Mouse (Mus musculus): ENCODE results near the gene Ppara.

Ppara gene

DNA sequence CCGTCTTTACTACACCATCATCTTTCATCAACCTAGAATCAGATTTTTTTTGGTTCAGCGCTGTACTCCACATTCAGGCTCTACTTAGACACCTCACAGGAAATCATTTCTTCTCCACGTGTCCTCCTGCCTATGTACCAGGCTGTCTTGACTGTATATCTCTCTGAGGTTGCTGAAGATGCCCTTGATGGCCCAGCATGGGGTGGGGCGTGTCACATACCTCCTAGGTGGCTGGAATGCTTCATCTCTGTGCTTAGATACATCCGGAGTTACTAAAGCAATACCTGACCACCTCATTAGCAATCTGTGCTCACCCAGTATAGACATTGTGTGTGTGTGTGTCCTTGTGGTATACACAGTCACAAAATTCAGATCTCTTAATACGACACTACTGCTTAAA lies 60.7 kb downstream of the Ppara start:
- in situ Hi-C loops (cut with MboI, MseI), result no loop called here

DNA sequence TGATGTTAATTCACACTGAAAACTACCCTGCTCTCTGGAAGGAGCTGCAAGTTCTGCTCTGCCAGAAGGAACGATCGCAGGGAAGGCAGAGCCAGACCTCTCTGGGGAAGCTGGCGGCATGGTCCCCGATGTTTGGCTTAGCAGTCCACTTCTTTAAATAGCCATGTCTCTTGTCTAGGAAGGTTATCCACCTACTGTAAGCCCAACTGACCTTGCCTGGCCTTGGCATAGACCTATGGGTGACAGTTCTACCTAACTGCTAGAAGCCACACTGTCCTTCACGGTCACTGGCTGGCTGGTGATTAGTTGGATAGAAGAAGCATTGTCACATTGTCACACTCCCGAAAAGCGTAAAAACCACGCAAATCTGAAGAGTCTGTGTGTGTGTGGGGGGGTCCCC lies 63.9 kb downstream of the Ppara start:
- in situ Hi-C loops (cut with MboI, MseI), result no loop called here

DNA sequence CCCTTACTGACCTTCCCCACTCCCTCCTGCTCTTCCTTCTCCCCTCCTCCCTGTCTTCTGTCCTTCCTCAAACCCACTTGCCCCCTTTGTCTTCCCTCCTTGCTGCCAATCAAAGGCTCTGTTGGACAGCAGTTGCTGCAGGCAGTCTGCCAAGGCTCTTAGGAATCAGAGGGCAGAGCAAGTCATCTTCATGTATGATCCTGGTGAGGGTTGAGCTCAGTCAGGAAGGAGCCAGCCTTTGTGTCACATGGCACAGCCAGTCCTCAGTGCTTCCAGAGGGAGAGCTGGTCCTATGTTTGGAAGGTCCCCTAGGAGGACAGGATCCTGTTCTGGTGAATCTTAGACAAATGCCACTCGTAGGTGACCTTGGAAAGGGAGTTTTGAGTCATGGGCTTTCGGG lies 68.1 kb downstream of the Ppara start:
- in situ Hi-C loops (cut with MboI, MseI), result no loop called here

DNA sequence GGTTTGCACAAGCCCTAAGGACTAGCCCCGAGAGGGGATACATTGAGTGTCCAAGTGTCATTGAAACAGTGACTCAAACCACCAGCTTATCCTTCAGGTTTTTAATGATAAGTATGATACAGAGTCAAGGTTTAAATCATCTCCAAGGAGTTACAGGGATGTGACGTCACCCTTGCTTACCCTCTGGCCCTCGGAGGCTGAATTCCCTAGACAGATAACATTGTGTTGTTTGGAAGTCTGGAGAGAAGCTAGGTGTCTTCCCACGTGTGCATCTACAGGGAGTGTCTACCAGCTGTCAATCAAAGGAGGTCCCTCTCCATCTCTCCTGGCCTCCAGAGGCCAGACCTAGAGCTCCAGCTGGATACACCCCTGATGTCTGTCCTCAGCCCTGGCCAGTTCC lies 72.1 kb downstream of the Ppara start:
- in situ Hi-C loops (cut with MboI, MseI), result no loop called here

DNA sequence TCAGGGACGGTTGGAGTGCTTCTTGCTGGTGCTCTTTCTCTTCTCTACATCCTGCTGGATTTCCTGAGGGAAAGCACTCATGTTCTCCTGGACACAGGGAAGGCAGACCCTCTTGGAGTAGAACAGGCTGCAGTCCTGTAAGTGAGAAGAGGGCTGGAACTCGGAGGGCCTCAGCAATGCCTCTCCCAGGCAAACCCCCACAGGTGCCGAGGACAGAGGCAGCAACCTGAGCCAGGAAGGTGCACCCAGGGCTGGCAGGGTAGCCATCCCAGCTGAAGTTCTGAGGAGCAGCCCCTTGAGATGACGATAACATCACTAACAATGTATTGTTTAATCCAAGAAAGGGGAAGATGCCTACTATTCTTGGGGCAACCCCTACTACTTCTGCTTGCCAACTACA lies 72.6 kb downstream of the Ppara start:
- in situ Hi-C loops (cut with MboI, MseI), result no loop called here

DNA sequence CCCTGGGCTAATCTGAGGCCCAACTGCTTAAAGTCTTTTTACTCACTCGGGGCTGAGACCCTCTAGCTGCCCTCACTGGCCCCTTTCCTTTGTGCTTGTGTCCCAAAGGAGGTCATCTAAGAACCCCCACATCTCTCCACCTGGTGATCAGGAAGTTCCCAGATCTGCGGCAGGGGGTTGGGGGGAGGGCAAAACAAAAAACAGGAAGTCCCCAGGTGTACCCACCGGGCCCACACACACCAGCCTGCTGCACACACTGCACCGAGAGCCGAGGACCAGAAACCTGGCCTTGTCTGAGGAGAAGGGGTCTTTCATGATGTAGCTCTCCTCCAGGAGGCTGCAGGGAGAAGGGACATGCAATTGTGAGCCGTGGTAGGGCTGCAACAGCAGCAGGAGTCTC lies 73.2 kb downstream of the Ppara start:
- in situ Hi-C loops (cut with MboI, MseI), result no loop called here

DNA sequence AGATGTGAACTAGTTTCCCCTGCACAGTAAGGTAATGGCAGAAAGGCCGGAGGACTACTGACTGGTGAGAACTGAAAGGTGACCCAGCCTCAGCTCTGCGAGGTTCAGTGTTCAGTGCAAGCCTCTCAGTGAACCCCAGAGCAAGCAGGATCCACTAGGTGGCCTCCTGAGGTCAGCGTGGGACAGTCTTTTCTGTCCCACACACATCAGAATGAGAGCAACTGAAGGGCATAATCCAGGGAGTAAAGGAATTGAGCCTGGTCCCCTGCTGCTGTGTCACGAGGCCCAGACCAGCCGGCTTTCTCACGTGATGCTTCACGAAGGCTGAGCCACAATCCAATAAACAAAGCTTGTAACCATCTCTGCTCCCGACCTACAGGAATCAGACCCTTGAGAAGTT lies 73.7 kb downstream of the Ppara start:
- in situ Hi-C loops (cut with MboI, MseI), result no loop called here

DNA sequence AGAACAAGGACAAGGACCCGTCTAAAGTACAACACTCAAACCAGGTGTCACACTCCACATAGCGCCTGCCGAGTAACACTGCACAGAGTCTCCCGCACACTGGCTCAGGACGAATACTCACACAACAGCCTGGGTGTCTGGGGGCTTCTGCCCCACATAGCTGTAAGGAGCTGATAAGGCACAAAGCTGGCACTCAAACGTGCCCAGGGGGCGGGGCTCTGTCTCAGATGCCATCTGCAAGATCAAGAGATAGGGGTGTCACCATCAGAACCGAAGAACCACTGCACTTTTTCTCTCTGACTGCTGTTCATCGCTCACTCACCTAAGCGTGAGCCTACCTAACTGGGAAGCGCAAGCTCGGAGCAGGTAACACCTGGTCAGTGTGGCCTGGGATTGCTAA lies 74.3 kb downstream of the Ppara start:
- in situ Hi-C loops (cut with MboI, MseI), result no loop called here

DNA sequence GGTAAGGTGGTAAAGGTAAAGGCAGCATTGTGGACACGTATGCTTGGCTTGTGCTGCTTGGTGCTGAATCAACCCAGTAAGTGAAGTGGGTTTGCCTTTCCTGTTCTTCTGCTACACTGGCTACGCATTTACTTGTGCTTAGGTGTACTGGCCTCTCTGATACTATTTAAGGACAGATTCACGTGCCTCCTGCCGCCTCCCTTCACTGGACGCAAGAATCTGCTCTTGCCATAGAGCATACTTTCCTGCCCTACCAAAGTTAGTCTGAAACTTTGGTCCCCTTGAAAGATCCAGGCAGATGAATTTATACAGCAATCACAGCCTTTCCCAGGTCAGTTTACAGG lies 75.7 kb downstream of the Ppara start:
- in situ Hi-C loops (cut with MboI, MseI), result no loop called here

DNA sequence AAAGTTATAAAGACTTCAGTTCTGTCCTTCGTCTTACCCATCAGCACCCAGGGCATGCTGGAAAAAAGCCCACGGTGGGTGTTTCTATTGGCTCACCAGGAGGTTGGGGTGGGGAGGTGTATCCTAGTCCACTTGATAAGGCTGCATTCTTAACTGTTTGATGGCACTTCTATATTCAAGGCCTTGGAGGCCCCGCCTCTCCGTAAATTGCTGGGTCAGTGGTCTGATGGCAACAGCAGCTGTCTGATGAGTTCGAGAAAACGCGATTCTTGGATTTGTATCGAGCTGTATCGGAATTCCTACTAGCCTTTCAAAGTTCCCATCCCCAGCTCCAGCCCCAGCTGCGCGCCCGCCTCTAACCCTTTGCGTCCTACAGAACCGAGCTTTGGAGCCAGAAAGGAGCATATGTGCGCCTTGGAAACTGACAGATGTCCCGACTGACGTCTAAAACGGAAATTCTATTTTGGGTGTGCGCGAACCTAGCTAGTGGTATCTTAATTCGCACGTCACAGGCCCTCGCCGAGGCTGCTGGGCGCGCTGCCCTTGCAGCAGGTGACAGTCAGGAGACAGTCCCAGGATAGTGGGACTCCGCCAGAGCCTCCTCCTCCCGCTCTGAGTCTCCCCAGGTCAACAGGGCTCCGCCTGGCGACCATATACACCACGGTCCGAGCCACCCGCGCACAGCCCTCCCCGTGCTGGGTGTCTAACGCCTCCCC lies 76.2 kb downstream of the Ppara start:
- in situ Hi-C loops (cut with MboI, MseI), result no loop called here

DNA sequence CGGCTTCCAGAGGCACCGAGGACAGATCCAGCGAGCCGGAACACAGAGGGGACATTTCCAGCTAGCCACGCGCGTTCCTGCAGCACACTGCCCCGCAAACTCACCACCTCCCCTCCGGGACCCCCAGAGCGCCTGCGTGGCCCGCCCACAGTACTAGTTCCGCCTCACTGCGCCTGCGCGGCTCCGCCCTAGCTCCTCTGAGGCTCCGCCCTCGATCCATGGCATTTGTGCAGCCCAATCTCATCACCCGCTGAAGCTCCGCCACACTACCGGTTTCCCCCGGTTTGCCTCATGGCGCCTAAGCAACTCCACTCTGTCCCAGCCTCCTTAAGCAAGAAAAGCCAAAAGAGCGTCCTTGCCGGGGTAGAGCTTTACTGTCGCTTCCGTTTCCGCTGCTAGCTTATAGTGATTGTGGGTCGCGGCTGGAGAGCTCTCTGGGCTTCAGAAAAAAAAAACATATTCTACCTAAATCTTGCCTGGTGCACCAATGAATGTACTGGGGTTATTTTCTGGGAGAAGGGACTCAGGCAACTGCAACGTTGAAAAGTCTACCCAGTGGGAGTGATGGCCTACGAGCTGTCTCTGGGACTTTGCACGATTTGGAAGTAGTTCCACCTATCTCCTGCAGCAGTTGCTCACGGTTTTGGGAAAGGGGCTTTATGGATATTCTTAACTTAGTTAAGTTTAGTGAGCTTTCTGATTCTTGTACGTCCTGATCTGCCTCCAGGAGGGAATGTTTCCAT lies 76.9 kb downstream of the Ppara start, which contains the start of gene Cdpf1:
Gene Cdpf1 (minus strand): TSS at position 163 of the 743 bp plus-strand sequence.
- in situ Hi-C loops (cut with MboI, MseI), result no loop called here

DNA sequence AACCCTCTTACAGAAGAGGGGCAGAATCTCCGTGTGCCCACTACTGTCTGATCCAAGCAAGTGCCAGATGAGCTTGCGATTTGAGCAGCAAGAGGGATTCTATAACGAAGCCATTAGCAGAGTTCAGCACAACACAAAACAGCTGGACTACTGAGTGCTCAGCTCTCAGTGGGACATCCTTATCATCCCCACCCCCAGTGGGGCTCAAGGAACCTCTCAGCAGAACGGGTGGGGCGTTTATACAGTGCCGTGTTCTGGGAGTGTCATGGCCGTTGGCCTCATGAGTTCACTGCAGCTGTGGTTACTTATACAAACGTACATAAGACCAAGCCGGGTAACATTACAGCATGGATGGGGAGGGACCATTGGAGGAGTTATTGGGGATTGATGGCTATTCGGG lies 78.6 kb downstream of the Ppara start:
- in situ Hi-C loops (cut with MboI, MseI), result no loop called here

DNA sequence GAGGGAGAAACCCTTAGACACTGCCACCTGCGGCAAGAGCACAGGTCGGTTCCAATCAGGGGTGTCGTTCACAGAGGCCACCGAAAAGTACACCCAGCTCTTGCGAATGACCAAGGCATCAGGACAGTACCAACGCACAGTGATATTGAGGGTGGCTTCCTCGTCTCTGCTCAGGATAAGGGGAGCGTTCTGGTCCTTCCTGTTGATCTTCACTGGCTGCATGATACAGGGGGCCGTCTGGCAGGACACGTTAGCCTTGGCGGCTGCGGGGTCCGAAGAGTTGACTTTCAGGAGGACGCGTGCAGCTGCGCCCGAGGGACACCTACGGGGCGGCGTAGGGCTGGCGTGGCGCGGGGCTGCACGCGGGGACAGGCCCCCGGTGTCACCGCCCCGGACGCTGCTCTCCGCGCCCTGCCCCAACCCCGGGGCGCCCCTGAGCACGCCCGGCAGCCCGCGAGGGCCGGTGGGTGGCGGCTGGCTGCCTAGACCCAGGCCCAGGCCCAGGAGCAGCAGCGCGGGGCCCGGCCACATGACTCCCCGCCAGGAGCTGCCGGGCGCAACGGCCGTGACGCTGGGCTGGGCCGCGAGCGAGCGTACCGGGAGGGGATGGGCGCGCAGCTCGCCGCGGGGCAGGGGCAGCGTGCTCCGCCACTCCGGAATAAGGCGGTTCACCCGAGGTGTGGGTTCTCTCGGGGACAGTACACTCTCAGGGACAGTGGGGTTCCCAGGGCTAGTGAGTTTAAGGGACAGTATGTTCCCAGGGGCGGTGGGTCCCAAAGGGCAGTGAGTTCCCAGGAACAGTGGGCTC lies 86.6 kb downstream of the Ppara start, which contains the start of gene Pkdrej:
Gene Pkdrej (minus strand): TSS at position 532 of the 808 bp plus-strand sequence.
- in situ Hi-C loops (cut with MboI, MseI), result no loop called here

DNA sequence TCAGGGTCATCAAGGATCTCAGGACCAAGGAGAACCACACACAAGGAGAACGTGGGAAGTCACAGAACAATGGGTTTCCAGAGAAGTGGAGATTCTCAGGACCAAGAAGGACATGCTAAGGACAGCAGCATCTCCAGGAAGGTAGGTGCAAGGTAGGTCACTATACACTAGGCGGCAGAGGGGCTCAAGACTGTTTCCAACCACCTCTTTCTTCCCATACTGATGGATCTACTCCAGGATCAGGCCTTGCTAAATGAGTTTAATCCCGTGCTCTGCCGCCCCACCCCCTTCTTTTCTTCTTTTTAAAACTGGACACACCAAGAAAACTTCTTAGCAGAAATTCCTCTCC lies 87.2 kb downstream of the Ppara start:
- in situ Hi-C loops (cut with MboI, MseI), result no loop called here

DNA sequence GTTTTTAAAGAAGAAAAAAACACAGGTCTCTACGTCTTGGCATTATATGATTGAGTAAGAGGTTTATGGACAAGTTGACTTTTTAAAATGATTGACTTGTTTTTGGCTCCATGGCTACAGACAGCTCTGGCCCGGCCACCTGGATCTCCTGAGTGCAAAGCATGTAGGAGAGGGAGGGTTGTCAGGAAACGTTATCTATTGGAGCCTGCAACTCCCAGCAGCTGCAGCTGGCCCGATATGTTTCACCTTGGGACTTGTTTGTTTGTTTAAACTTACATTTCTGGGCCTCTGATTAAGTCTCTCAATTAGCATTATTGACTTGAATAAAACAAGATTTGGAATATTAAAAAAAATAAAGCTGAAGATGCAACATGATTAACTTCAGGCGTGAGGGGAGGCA lies 91.9 kb downstream of the Ppara start:
- in situ Hi-C loops (cut with MboI, MseI), result no loop called here

DNA sequence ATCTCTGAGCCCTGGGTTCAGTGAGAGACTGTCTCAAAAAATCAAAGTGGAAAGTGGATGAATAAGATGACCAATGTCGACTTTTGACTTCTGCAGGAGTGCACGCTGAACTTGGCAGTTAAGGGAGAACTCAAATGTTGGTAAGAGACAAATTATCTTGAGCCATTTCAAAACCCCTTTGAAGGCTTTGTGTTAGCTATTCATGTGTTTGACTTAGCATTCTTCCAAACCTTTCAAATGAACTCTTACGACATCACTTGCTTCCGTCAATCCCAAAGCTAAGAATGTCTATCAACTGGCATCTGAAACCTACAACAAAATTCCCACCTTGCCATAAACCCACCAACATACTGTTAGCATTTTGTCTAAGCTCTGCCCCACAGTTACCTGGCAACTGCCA lies 93.3 kb downstream of the Ppara start:
- in situ Hi-C loops (cut with MboI, MseI), result no loop called here

DNA sequence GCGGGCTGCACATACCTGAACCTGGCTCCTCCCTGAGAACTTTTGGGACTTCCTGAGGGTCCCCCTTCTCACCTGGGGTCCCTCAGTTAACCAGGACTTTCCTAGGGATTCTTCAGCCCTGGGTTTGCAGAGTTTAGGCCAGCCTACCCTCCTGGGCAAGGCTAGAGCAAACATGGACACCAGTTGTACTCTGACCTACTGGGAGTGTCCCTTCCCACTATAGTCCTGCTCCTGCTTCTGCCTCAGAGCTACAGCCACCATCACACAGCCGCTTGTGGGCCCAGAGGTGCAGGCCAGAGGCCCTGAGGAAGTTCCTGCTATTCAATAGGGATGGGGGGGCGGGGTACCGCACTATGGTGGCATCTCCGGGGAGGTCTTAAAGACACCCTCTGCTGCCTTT lies 94.7 kb downstream of the Ppara start:
- in situ Hi-C loops (cut with MboI, MseI), result no loop called here

DNA sequence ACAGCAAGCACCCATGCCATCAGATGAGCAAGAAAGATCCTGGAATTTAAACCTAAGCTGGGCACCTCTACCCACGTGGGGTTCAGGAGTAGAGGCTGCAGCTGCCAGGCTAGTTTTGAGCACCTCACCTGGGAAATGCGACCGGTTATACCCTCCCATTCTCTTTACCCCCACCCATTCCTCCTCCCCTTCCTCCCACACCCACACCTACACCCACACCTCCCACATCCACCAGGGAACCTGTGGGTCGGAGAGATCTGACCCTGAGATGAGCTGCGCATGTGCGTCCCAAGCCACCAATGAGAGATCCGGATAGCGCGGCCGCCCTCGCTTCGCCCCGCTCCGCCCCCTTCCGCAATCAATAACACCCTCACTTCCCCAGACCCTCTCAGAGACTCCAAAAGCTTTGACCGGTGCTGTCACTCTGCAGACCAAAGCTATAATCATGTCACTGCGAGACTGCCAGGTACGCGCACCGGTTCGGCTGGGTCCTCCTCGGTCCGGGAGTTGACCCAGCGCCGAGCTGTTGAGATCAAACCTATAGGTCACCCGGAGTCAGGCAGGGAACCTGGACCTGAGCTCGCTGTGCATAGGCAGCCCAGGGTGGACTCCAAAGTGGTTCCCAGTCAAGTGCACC lies 97.3 kb downstream of the Ppara start, which contains the start of gene Ttc38:
Gene Ttc38 (plus strand): TSS at position 353 of the 637 bp plus-strand sequence.
- in situ Hi-C loops (cut with MboI, MseI), result no loop called here

DNA sequence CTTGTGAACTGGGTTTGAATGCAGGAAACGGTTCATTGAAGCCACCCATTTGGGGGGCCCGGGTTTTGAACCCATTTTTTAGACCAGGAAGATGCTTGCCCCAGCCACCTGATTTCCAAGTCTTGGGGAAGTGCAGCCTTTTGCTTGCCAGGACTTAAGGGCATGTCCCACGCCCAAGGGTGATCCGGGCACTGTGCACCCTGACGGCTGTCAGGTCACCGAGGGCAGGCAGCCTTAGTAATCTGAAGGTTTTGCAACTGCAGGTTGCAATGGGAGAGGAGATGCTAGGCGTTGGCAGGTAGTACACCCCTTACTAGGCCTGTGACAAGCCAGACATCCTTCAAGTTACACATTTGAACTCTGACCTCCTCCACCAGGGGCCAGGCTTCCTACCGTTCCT lies 97.8 kb downstream of the Ppara start:
- in situ Hi-C loops (cut with MboI, MseI), result no loop called here

DNA sequence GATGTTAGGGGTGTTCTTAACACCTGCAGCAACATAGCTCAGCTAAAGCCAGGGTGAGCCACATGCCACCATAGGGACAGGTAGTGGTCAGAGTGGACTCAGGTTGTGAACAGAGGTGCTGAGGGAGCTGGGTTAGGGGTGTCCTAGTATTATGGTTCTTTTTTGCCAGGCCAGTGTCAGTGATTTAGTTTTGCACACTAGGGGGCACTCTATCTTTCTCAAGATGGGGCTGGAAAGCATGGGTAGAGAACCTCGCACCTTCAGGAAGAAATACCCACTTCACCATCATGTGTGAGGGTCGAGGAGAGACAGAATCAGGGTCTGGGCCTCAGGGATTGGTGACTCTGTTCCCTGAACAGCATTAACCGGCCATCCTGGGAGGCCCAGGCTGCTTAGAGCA lies 100.6 kb downstream of the Ppara start:
- in situ Hi-C loops (cut with MboI, MseI), result no loop called here

DNA sequence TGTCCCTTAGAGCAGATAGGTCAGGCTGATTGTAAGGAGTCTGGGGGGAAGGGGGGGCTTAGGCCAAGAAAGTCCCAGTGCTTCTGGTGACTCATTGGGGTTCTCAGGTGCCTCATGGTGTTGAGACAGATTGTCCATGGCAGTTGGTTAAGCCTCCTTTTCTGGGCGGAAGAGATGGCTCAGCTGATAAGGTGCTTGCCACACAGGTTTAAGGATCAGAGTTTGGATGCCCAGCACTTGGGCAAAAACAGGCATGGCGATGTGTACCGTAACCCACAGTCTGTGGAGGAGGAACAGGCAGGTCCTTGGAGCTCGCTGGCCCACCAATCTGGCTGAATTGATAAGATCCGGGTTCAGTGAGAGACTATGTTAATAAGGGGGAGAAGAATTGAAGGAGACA lies 102.1 kb downstream of the Ppara start:
- in situ Hi-C loops (cut with MboI, MseI), result no loop called here

DNA sequence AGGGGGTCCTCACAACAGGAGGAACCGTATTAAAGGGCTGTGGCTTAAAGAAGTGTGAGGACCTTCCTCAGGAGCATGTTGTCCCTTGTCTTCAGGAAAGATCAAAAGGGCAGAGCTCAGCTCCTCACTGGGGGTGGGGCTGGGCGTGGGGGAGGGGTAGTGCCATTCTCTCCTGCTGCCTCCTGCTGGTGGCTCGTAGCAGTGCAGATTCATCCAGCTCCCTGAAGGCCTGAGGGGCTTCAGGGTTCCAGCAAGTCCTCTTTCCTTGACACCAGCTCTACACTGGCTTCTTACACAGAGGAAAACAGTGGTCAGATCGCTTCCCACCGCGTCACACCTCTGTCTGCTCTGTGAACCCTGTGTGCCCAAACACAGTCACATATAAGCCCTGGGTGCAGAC lies 106.2 kb downstream of the Ppara start:
- in situ Hi-C loops (cut with MboI, MseI), result no loop called here

All from regulatory T cell (primary cell).